Mouse (Mus musculus): ENCODE data around the gene Hepacam.

- TF ChIP-seq POLR2A (IDR thresholded peaks at IDR 0.05; ENCODE audit: low read depth, low read length) (no peak), CTCF (IDR thresholded peaks at IDR 0.05; ENCODE audit: extremely low read depth, insufficient read depth, insufficient read length, insufficient replicate concordance) (no peak)
These were observed 35.4 kb downstream of the Hepacam start for GRCm38 (mm10) chr9:37402501-37402900.

Measured in spleen, adult 2 months (tissue).